Mouse (Mus musculus) erythroblast, embryonic 14.5 days (primary cell): Measurements from ENCODE around the gene Tmem161b.

ENCODE experiments used
- GATA1 ChIP-seq: IDR thresholded peaks from 2 replicates; pipeline ENCODE4 v1.6.1; 2012; ENCODE audit warnings: low read length, inconsistent platforms, mixed read lengths
- TAL1 ChIP-seq: IDR thresholded peaks from 3 replicates; pipeline ENCODE4 v1.6.1; 2012; ENCODE audit warnings: low read length, inconsistent platforms, mixed read lengths

DNA sequence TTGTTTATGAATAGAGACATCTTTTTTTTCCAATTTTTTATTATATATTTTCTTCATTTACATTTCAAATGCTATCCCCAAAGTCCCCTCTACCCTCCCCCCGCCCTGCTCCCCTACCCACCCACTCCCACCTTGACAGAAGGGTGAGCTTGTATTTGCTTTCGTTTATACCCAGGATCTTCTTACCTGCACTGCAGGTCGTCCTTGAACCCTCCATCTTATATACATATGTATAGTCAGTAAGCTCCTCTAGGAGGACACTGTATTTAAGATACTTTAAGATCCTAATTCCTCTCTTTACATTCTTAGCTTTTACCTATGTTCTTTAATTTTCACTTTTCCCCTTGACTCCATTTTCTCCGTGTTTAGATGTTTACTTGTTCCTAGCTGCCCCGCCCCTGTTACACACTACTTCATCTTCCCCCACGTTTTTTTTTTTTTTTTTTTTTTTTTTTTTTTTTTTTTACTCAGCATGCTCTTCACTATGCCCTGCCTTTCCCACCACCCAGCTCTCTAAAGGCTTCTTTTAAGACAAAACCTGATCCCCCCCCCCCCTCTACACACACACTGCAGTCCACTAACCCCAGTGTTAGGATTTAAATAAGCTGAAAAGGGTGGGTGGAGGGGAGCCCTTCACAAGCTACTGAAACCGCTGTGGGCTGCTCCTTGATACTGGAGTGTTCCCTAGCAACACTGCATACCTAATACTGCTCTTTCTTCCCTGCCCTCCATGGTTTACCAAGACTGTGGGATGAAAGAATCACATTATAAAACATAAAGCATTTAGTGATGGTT, 62.9 kb downstream of the Tmem161b start:
- TF ChIP-seq GATA1 (no peak), TAL1 (no peak)
